ENCODE assay signal across 8 mouse cellular contexts in the genomic region with DNA sequence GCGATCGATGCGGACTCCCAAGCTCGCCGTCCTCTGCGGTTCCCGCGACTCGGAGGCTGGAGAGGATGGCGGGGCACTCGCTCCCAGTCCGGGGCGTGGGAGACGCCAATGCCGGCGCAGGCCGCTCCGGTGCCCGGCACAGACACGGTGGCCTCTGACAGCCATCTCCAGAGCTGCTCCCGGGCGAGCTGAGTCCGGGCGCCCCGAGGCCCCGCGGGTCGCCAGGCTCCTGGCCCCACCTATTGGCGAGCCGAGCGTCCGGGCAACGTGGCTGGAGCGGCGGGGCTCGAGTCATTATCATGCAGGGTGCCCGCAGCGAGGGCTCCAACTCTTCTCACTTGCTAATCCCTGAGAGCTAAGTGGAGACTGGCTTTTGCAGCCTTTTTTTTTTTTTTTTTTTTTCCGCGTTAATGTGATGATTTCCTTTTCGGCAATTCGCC. TPM values are rescaled to one million over a fixed set of nuclear protein-coding genes. Genes with fewer than 3 reads are reported as not detected.
DNase-seq lines count a peak whose midpoint lies in the region; ATAC-seq lines count a peak whose summit lies in the region.

No protein-coding gene starts in this region.

- DNase-seq in Muller cell, postnatal 12 days (ENCODE audit: inconsistent ontology term): peak; percentile 82
- DNase-seq in adrenal gland, postnatal 25 days: peak; percentile 12
- DNase-seq in heart, postnatal 4 days: peak; percentile 26
- DNase-seq in left cerebral cortex, postnatal 14 days (ENCODE audit: low spot score in 2 of 2): peak; percentile 41 to 52
- DNase-seq in testis, postnatal 14 days (ENCODE audit: low spot score): peak; percentile 6

- intact Hi-C loops in left cerebral cortex, postnatal 14 days (cut with DNase I): loop anchor here (5.0 to 10.0 kb wide), 2 partner anchors 1390 to 1903 kb away; no protein-coding TSS in a partner anchor

- peaks cover 63% of the 10 kb centered on the region for H3K27me3 ChIP-seq in embryonic facial prominence, embryonic 13.5 days
- H3K27me3 ChIP-seq in midbrain, embryonic 16.5 days (ENCODE audit: control insufficient read depth, insufficient read depth, low read depth, low read length): no peaks in the 10 kb centered on the region

- H3K9ac ChIP-seq in embryonic facial prominence, embryonic 13.5 days: peak overlapping the region; percentile 72
- H3K9ac ChIP-seq in midbrain, embryonic 16.5 days (ENCODE audit: low read depth, low read length): peak overlapping the region; percentile 85

- H3K4me1 ChIP-seq in embryonic facial prominence, embryonic 13.5 days: peaks cover 8% of the 10 kb centered on the region; the same call in 1 of the 2 replicates
- peaks cover 11% of the 10 kb centered on the region for H3K4me1 ChIP-seq in midbrain, embryonic 16.5 days (ENCODE audit: control insufficient read depth, insufficient read depth, low read length)

- H3K4me2 ChIP-seq in embryonic facial prominence, embryonic 13.5 days: peak overlapping the region; percentile 97
- peak overlapping the region; percentile 81 for H3K4me2 ChIP-seq in midbrain, embryonic 16.5 days (ENCODE audit: low read length)

- H3K36me3 ChIP-seq in embryonic facial prominence, embryonic 13.5 days: no peaks in the 10 kb centered on the region
- no peaks in the 10 kb centered on the region for H3K36me3 ChIP-seq in midbrain, embryonic 16.5 days (ENCODE audit: control insufficient read depth, insufficient read depth, low read length)

- no peak overlapping the region for H3K27ac ChIP-seq in embryonic facial prominence, embryonic 13.5 days
- peak overlapping the region; percentile 89 for H3K27ac ChIP-seq in midbrain, embryonic 16.5 days (ENCODE audit: low read length)

- no peaks in the 10 kb centered on the region for H3K9me3 ChIP-seq in embryonic facial prominence, embryonic 13.5 days
- no peaks in the 10 kb centered on the region for H3K9me3 ChIP-seq in midbrain, embryonic 16.5 days (replicated peaks; ENCODE audit: control insufficient read depth, low read length, poor library complexity, severe bottlenecking)

- no peak for ATAC-seq in embryonic facial prominence, embryonic 13.5 days (ENCODE audit: insufficient number of reproducible peaks, insufficient read depth, low FRiP score, low TSS enrichment, low read depth)
- ATAC-seq in midbrain, embryonic 16.5 days: peak; percentile 69
- no peak for ATAC-seq in inflammation-experienced regulatory T-cells, adult 6 months

- peak overlapping the region; percentile 69 for H3K4me3 ChIP-seq in embryonic facial prominence, embryonic 13.5 days
- peak overlapping the region; percentile 94 for H3K4me3 ChIP-seq in midbrain, embryonic 16.5 days (ENCODE audit: low read depth, low read length)

- WGBS in embryonic facial prominence, embryonic 13.5 days: 1% methylated on average over 35 of the region's 42 CpGs
- under 1% methylated on average over 42 of the region's 42 CpGs for WGBS in midbrain, embryonic 16.5 days

RNA-seq across cellular contexts. Expression of gene Grid2, which starts 1.8 kb away (rescaled TPM):
- 0.06 and 0.57 TPM in 2 replicates for total RNA-seq in adrenal gland, postnatal 25 days (2021)
- polyA plus RNA-seq in embryonic facial prominence, embryonic 13.5 days (2015; fragmentation: Nextera tagmentation; extraction: Ambion mirVana): 1.5 and 2.0 TPM in 2 replicates
- total RNA-seq in heart, postnatal 4 days (2021): under 1 TPM; 0.25 to 0.29 TPM
- total RNA-seq in left cerebral cortex, postnatal 14 days (2021): 10 to 100 TPM; 23.2 to 23.9 TPM
- polyA plus RNA-seq in midbrain, embryonic 16.5 days (2015; fragmentation: Nextera tagmentation; extraction: Ambion mirVana): 13.6 and 13.8 TPM in 2 replicates
- under 1 TPM in 2 of 3 experiments, not detected in 1; 0.11 to 0.16 TPM for polyA plus RNA-seq in inflammation-experienced regulatory T-cells, adult 6 months (2017; shearing (Covaris generic))

Comparison
In these comparisons a context has a peak if more than half of its experiments do, and no peak if none do; other contexts are left out.
1. DNase-seq: peak in every context shown above with its lines; median percentile 82 in Muller cell, postnatal 12 days; 46 in left cerebral cortex, postnatal 14 days; 26 in heart, postnatal 4 days; 12 in adrenal gland, postnatal 25 days; 6 in testis, postnatal 14 days.
2. RNA of gene Grid2, which starts 1.8 kb away (total RNA-seq): 23.2 to 23.9 TPM in left cerebral cortex, postnatal 14 days; 0.25 to 0.29 TPM in heart, postnatal 4 days and 0.06 to 0.57 TPM in adrenal gland, postnatal 25 days; every median in the first group is over 10 times any median in the second.